22 mouse cellular contexts compared by ENCODE assay signal in genomic region chr2:72288932-72289534, GRCm38 (mm10). TPM values are rescaled to one million over a fixed set of nuclear protein-coding genes. Genes with fewer than 3 reads are reported as not detected.
A peak's percentile ranks its signal among the peaks of the same experiment; 100 is the strongest.
DNase-seq lines count a peak whose midpoint lies in the region; ATAC-seq and TF ChIP-seq lines count a peak whose summit lies in the region.
"Had no signal": no experiment of that assay in that cellular context is flagged by ENCODE, and none has a peak within 500 bp of the region (broad histone marks: within the 10 kb centered on the region; RNA-seq: fewer than 3 reads in every experiment).

No protein-coding gene starts in this region.

- intact Hi-C loops in gastrocnemius, adult 2 months (cut with DNase I) = no loop called here

- no peak overlapping the region; the same call in 1 of the 2 replicates for H3K4me3 ChIP-seq in gastrocnemius, adult 2 months
- no peak overlapping the region for H3K4me3 ChIP-seq in intestine, embryonic 15.5 days (replicated peaks)
- H3K4me3 ChIP-seq: embryonic facial prominence, embryonic 12.5 days; forebrain, embryonic 12.5 days; hindbrain, embryonic 12.5 days had no signal

- H3K27me3 ChIP-seq in intestine, embryonic 15.5 days (replicated peaks) = no peaks in the 10 kb centered on the region
- H3K27me3 ChIP-seq: embryonic facial prominence, embryonic 12.5 days; heart, embryonic 13.5 days; hindbrain, embryonic 12.5 days had no signal

- no peak for DNase-seq in gastrocnemius, adult 2 months
- no peak for DNase-seq in gastrocnemius, adult 8-10 months (ENCODE audit: low spot score in 2 of 2)
- DNase-seq in 3134 (ENCODE audit: extremely low read depth, insufficient read length, low spot score) (peak; percentile 62), NIH3T3 (ENCODE audit: low read depth) (peak; percentile 75)
- no peak for DNase-seq in embryo, embryonic 10 days (ENCODE audit: low spot score)
- no peak for DNase-seq in left cerebral cortex, adult 8-10 months (ENCODE audit: low spot score in 2 of 2)
- no peak for DNase-seq in ovary, postnatal 36 days (ENCODE audit: low spot score)
- DNase-seq: adrenal gland, adult 2 months; adrenal gland, postnatal 36 days; cerebellum, adult 8-10 months; cerebellum, postnatal 14 days; gastrocnemius, postnatal 25 days; heart, postnatal 10 days; heart, postnatal 4 days had no signal

- H3K4me2 ChIP-seq in intestine, embryonic 15.5 days (replicated peaks) = no peak overlapping the region
- H3K4me2 ChIP-seq: embryonic facial prominence, embryonic 12.5 days; forebrain, embryonic 12.5 days; hindbrain, embryonic 12.5 days had no signal

- no peak overlapping the region for H3K9ac ChIP-seq in intestine, embryonic 15.5 days
- H3K9ac ChIP-seq: embryonic facial prominence, embryonic 12.5 days; forebrain, embryonic 12.5 days; hindbrain, embryonic 12.5 days had no signal

- H3K27ac ChIP-seq in gastrocnemius, adult 2 months = peak overlapping the region; percentile 46; the same call in 1 of the 2 replicates
- H3K27ac ChIP-seq in intestine, embryonic 15.5 days = no peak overlapping the region
- H3K27ac ChIP-seq: embryonic facial prominence, embryonic 12.5 days; forebrain, embryonic 12.5 days; hindbrain, embryonic 12.5 days had no signal

- no peak for TF ChIP-seq CTCF in gastrocnemius, adult 2 months (IDR thresholded peaks at IDR 0.05)

- no peaks in the 10 kb centered on the region for H3K9me3 ChIP-seq in intestine, embryonic 15.5 days
- H3K9me3 ChIP-seq: embryonic facial prominence, embryonic 12.5 days; forebrain, embryonic 12.5 days; heart, embryonic 13.5 days; hindbrain, embryonic 12.5 days had no signal

- 69% methylated on average over 11 of the region's 11 CpGs for WGBS in intestine, embryonic 15.5 days

- peaks cover 19% of the 10 kb centered on the region for H3K4me1 ChIP-seq in intestine, embryonic 15.5 days (replicated peaks)
- H3K4me1 ChIP-seq: embryonic facial prominence, embryonic 12.5 days had no signal

- H3K36me3 ChIP-seq in intestine, embryonic 15.5 days = no peaks in the 10 kb centered on the region
- H3K36me3 ChIP-seq: embryonic facial prominence, embryonic 12.5 days; forebrain, embryonic 12.5 days; hindbrain, embryonic 12.5 days had no signal

- ATAC-seq in intestine, embryonic 15.5 days = peak; percentile 39
- ATAC-seq: forebrain, embryonic 16.5 days; hindbrain, embryonic 16.5 days; inflammation-experienced regulatory T-cells, adult 6 months had no signal

RNA-seq across cellular contexts. Expression of gene Map3k20, which starts 3.6 kb away (rescaled TPM):
- total RNA-seq in gastrocnemius, adult 2 months (2021) = 100 to 1,000 TPM; 338 to 407 TPM
- 100 to 1,000 TPM; 348 to 422 (median 393) TPM for total RNA-seq in gastrocnemius, adult 8-10 months (2022)
- 17.0 and 17.7 TPM in 2 replicates for polyA plus RNA-seq in intestine, embryonic 15.5 days (2015; fragmentation: Nextera tagmentation; extraction: Ambion mirVana)
- 10 to 100 TPM in 2 of 4 experiments, 1 to 10 TPM in 2; 8.7 to 13.5 (median 10.0) TPM for total RNA-seq in left cerebral cortex, adult 8-10 months (2022)

Comparison
In these comparisons a context has a peak if more than half of its experiments do, and no peak if none do; other contexts are left out.
1. DNase-seq: peak in 3134 (single experiment) and NIH3T3 (single experiment); none in gastrocnemius, adult 2 months (single experiment), gastrocnemius, adult 8-10 months (0 of 2), embryo, embryonic 10 days (single experiment), left cerebral cortex, adult 8-10 months (0 of 2) and ovary, postnatal 36 days (single experiment).
2. RNA of gene Map3k20, which starts 3.6 kb away (total RNA-seq): 348 to 422 TPM in gastrocnemius, adult 8-10 months and 338 to 407 TPM in gastrocnemius, adult 2 months; 8.7 to 13.5 TPM in left cerebral cortex, adult 8-10 months; every median in the first group is over 10 times any median in the second.